ENCODE assay signal across 19 mouse cellular contexts in genomic region chr9:69768136-69768875, GRCm38 (mm10). TPM values are rescaled to one million over a fixed set of nuclear protein-coding genes. Genes with fewer than 3 reads are reported as not detected.
DNase-seq lines count a peak whose midpoint lies in the region; ATAC-seq and TF ChIP-seq lines count a peak whose summit lies in the region.
"Had no signal": no experiment of that assay in that cellular context is flagged by ENCODE, and none has a peak within 500 bp of the region (broad histone marks: within the 10 kb centered on the region; RNA-seq: fewer than 3 reads in every experiment).

No protein-coding gene starts in this region.

- no peak overlapping the region for H3K27ac ChIP-seq in forebrain, postnatal 0 days (ENCODE audit: low read depth, low read length)
- no peak overlapping the region for H3K27ac ChIP-seq in forebrain, embryonic 14.5 days (ENCODE audit: low read depth, low read length)
- no peak overlapping the region for H3K27ac ChIP-seq in embryonic facial prominence, embryonic 10.5 days (replicated peaks)
- H3K27ac ChIP-seq in midbrain, embryonic 10.5 days (replicated peaks): peak overlapping the region; percentile 93
- H3K27ac ChIP-seq in neural tube, embryonic 14.5 days (ENCODE audit: low read depth, low read length): no peak overlapping the region
- H3K27ac ChIP-seq: heart, embryonic 13.5 days; stomach, postnatal 0 days had no signal

- H3K9me3 ChIP-seq in forebrain, postnatal 0 days (ENCODE audit: low read length): no peaks in the 10 kb centered on the region
- no peaks in the 10 kb centered on the region for H3K9me3 ChIP-seq in forebrain, embryonic 14.5 days (replicated peaks; ENCODE audit: control insufficient read depth, low read length)
- H3K9me3 ChIP-seq in embryonic facial prominence, embryonic 10.5 days: no peaks in the 10 kb centered on the region
- H3K9me3 ChIP-seq in midbrain, embryonic 10.5 days (replicated peaks): no peaks in the 10 kb centered on the region
- H3K9me3 ChIP-seq in neural tube, embryonic 14.5 days (ENCODE audit: control insufficient read depth, low read length): no peaks in the 10 kb centered on the region
- H3K9me3 ChIP-seq: heart, embryonic 13.5 days had no signal

- DNase-seq in forebrain, postnatal 0 days: peak; percentile 54
- DNase-seq in forebrain, embryonic 14.5 days (ENCODE audit: low spot score): no peak
- DNase-seq in embryonic facial prominence, embryonic 10.5 days (ENCODE audit: low spot score): peak; percentile 36
- peak; percentile 53 for DNase-seq in midbrain, embryonic 10.5 days (ENCODE audit: low spot score)
- DNase-seq in spleen, postnatal 36 days (ENCODE audit: low spot score in 2 of 2): no peak
- DNase-seq in B cell, adult 2 months: no peak
- no peak for DNase-seq in liver
- DNase-seq: cerebellum, postnatal 25 days; gastrocnemius, postnatal 25 days; kidney, postnatal 36 days; liver, postnatal 0 days had no signal

- no peaks in the 10 kb centered on the region for H3K36me3 ChIP-seq in forebrain, postnatal 0 days (ENCODE audit: insufficient read depth)
- no peaks in the 10 kb centered on the region for H3K36me3 ChIP-seq in forebrain, embryonic 14.5 days (ENCODE audit: control insufficient read depth, insufficient read depth, low read length)
- no peaks in the 10 kb centered on the region for H3K36me3 ChIP-seq in embryonic facial prominence, embryonic 10.5 days (replicated peaks)
- no peaks in the 10 kb centered on the region for H3K36me3 ChIP-seq in midbrain, embryonic 10.5 days
- no peaks in the 10 kb centered on the region for H3K36me3 ChIP-seq in neural tube, embryonic 14.5 days (ENCODE audit: control insufficient read depth, insufficient read depth, low read length)
- H3K36me3 ChIP-seq: heart, embryonic 13.5 days had no signal

- H3K4me3 ChIP-seq in forebrain, postnatal 0 days (ENCODE audit: low read depth, low read length): no peak overlapping the region
- no peak overlapping the region for H3K4me3 ChIP-seq in forebrain, embryonic 14.5 days (ENCODE audit: low read depth, low read length)
- H3K4me3 ChIP-seq in embryonic facial prominence, embryonic 10.5 days: peak overlapping the region; percentile 31; the same call in 1 of the 2 replicates
- peak overlapping the region; percentile 84 for H3K4me3 ChIP-seq in midbrain, embryonic 10.5 days
- peak overlapping the region; percentile 10; the same call in 1 of the 2 replicates for H3K4me3 ChIP-seq in neural tube, embryonic 14.5 days (ENCODE audit: low read depth, low read length)
- H3K4me3 ChIP-seq: heart, embryonic 13.5 days had no signal

- H3K4me1 ChIP-seq in forebrain, postnatal 0 days (ENCODE audit: insufficient read depth): no peaks in the 10 kb centered on the region
- peaks cover 4% of the 10 kb centered on the region for H3K4me1 ChIP-seq in forebrain, embryonic 14.5 days (ENCODE audit: control insufficient read depth, insufficient read depth, low read length)
- H3K4me1 ChIP-seq in embryonic facial prominence, embryonic 10.5 days: peaks cover 45% of the 10 kb centered on the region
- H3K4me1 ChIP-seq in midbrain, embryonic 10.5 days: peaks cover 96% of the 10 kb centered on the region
- 0 out of 2 replicates have a peak, but pooled peaks cover 7% of the 10 kb centered on the region for H3K4me1 ChIP-seq in neural tube, embryonic 14.5 days (ENCODE audit: control insufficient read depth, insufficient read depth, low read length)
- H3K4me1 ChIP-seq: heart, embryonic 13.5 days had no signal

- TF ChIP-seq CTCF in forebrain, postnatal 0 days (IDR thresholded peaks at IDR 0.05; ENCODE audit: low read depth): no peak

- H3K9ac ChIP-seq in forebrain, postnatal 0 days: no peak overlapping the region
- no peak overlapping the region for H3K9ac ChIP-seq in forebrain, embryonic 14.5 days (ENCODE audit: low read length)
- H3K9ac ChIP-seq in neural tube, embryonic 14.5 days (replicated peaks; ENCODE audit: low read depth, low read length): no peak overlapping the region
- H3K9ac ChIP-seq: heart, embryonic 13.5 days; liver, postnatal 0 days had no signal

- H3K27me3 ChIP-seq in forebrain, postnatal 0 days (ENCODE audit: insufficient read depth, low read length): peaks cover 91% of the 10 kb centered on the region
- peaks cover 95% of the 10 kb centered on the region for H3K27me3 ChIP-seq in forebrain, embryonic 14.5 days (replicated peaks; ENCODE audit: control insufficient read depth, insufficient read depth, low read length)
- H3K27me3 ChIP-seq in embryonic facial prominence, embryonic 10.5 days (replicated peaks; ENCODE audit: low read depth, poor library complexity, severe bottlenecking): peaks cover 99% of the 10 kb centered on the region
- H3K27me3 ChIP-seq in midbrain, embryonic 10.5 days (ENCODE audit: low read depth, poor library complexity, severe bottlenecking): peaks cover 93% of the 10 kb centered on the region
- peaks cover 41% of the 10 kb centered on the region for H3K27me3 ChIP-seq in neural tube, embryonic 14.5 days (ENCODE audit: control insufficient read depth, insufficient read depth, low read length)

- no peak for ATAC-seq in forebrain, postnatal 0 days
- ATAC-seq in forebrain, embryonic 14.5 days: no peak
- no peak for ATAC-seq in neural tube, embryonic 14.5 days (ENCODE audit: low read depth)
- ATAC-seq: intestine, embryonic 16.5 days; liver, postnatal 0 days had no signal

- no peak overlapping the region for H3K4me2 ChIP-seq in forebrain, postnatal 0 days (ENCODE audit: low read depth)
- H3K4me2 ChIP-seq in forebrain, embryonic 14.5 days (ENCODE audit: low read length): no peak overlapping the region
- peak overlapping the region; percentile 19; the same call in 1 of the 2 replicates for H3K4me2 ChIP-seq in neural tube, embryonic 14.5 days (ENCODE audit: low read depth, low read length)
- H3K4me2 ChIP-seq: heart, embryonic 13.5 days had no signal

- 1% methylated on average over 28 of the region's 28 CpGs for WGBS in forebrain, postnatal 0 days
- under 1% methylated on average over 28 of the region's 28 CpGs for WGBS in forebrain, embryonic 14.5 days
- under 1% methylated on average over 28 of the region's 28 CpGs for WGBS in embryonic facial prominence, embryonic 10.5 days
- WGBS in midbrain, embryonic 10.5 days: under 1% methylated on average over 28 of the region's 28 CpGs
- WGBS in neural tube, embryonic 14.5 days: 1% methylated on average over 28 of the region's 28 CpGs

RNA-seq across cellular contexts. Expression of gene Foxb1, which starts 7.6 kb away (rescaled TPM):
- total RNA-seq in forebrain, postnatal 0 days (2014; rRNA removed): 2.5 and 8.7 TPM in 2 replicates
- 0.47 and 2.0 TPM in 2 replicates for polyA plus RNA-seq in forebrain, postnatal 0 days (2015; fragmentation: Nextera tagmentation; extraction: Ambion mirVana)
- polyA plus RNA-seq in forebrain, embryonic 14.5 days (2014; fragmentation: Nextera tagmentation; extraction: Ambion mirVana): 2.2 and 2.5 TPM in 2 replicates
- 0.26 and 2.2 TPM in 2 replicates for polyA plus RNA-seq in embryonic facial prominence, embryonic 10.5 days (2016; fragmentation: Nextera tagmentation; extraction: Ambion mirVana)
- polyA plus RNA-seq in midbrain, embryonic 10.5 days (2016; fragmentation: Nextera tagmentation; extraction: Ambion mirVana): 13.0 and 15.1 TPM in 2 replicates
- polyA plus RNA-seq in neural tube, embryonic 14.5 days (2014; fragmentation: Nextera tagmentation; extraction: Ambion mirVana): 4.1 and 4.7 TPM in 2 replicates
- total RNA-seq: adrenal gland, adult 18-20 months; gastrocnemius, postnatal 25 days; left cerebral cortex, postnatal 14 days; megakaryocyte-erythroid progenitor cell, adult 5-6 weeks had no signal
- polyA plus RNA-seq: heart, embryonic 13.5 days; intestine, embryonic 16.5 days; liver, postnatal 0 days; small intestine, adult 2 months; stomach, postnatal 0 days had no signal

Comparison
In these comparisons a context has a peak if more than half of its experiments do, and no peak if none do; other contexts are left out.
1. DNase-seq: peak in forebrain, postnatal 0 days (single experiment), embryonic facial prominence, embryonic 10.5 days (single experiment) and midbrain, embryonic 10.5 days (single experiment); none in forebrain, embryonic 14.5 days (single experiment), spleen, postnatal 36 days (0 of 2), B cell, adult 2 months (0 of 2) and liver (single experiment).
2. H3K4me3 ChIP-seq: peak in embryonic facial prominence, embryonic 10.5 days (single experiment), midbrain, embryonic 10.5 days (single experiment) and neural tube, embryonic 14.5 days (single experiment); none in forebrain, postnatal 0 days (single experiment) and forebrain, embryonic 14.5 days (single experiment).